Mouse (Mus musculus) myocyte (in vitro differentiated cells): ENCODE results near the gene Hnrnpr.

ENCODE experiments used
- CEBPB ChIP-seq: IDR thresholded peaks from 2 replicates; pipeline ENCODE4 v1.6.1; 2011; ENCODE audit warnings: mild to moderate bottlenecking, moderate library complexity; ENCODE audit not compliant: poor library complexity, insufficient read depth, severe bottlenecking
- E2F4 ChIP-seq: IDR thresholded peaks from one replicate; pipeline ENCODE4 v1.6.1; 2011; ENCODE audit warnings: mild to moderate bottlenecking, control low read depth, moderate library complexity; ENCODE audit not compliant: insufficient read depth
- MAX ChIP-seq: IDR thresholded peaks from one replicate; pipeline ENCODE4 v1.6.1; 2011; ENCODE audit warnings: low read depth, mild to moderate bottlenecking, control low read depth
- POLR2A ChIP-seq: IDR thresholded peaks from one replicate; pipeline ENCODE4 v1.6.1; 2011; ENCODE audit warnings: low read depth, mild to moderate bottlenecking, control low read depth, moderate library complexity; ENCODE audit not compliant: insufficient read length
- POLR2AphosphoS2 ChIP-seq: IDR thresholded peaks from one replicate; pipeline ENCODE4 v1.6.1; 2011; ENCODE audit warnings: low read depth, control low read depth; ENCODE audit not compliant: insufficient read length
- SRF ChIP-seq: IDR thresholded peaks from one replicate; pipeline ENCODE4 v1.6.1; 2011; ENCODE audit warnings: low read depth; ENCODE audit not compliant: control insufficient read depth, insufficient read length
- TCF12 ChIP-seq: IDR thresholded peaks from one replicate; pipeline ENCODE4 v1.6.1; 2011; ENCODE audit warnings: mild to moderate bottlenecking, control low read depth; ENCODE audit not compliant: poor library complexity, insufficient read depth, severe bottlenecking
- USF1 ChIP-seq: IDR thresholded peaks from one replicate; pipeline ENCODE4 v1.6.1; 2011; ENCODE audit warnings: low read depth, mild to moderate bottlenecking, control low read depth, moderate library complexity

DNA sequence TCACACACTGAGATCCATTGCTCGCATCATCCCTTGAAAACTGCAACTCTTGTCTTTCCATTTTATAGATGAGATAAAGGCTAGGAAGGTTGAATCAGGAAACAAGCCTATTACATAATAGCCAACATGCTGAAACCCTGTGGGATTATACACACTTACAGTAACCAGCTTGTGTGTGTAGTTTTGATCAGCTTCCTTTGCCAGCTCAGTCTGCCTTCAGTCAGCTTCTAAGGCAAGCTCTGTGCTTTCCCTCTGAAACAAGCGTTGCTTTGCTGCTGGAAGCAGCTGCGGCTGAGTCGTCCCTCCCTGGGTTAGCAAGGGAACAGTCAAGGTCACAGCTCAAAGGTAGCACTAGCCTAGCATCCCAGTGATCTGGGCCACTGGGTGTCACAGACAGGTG, 57.1 kb downstream of the Hnrnpr start:
- TF ChIP-seq SRF (no peak), TCF12 (no peak), USF1 (no peak), POLR2A (no peak), MAX (no peak), CEBPB (no peak), POLR2AphosphoS2 (no peak), E2F4 (no peak)
